13 mouse cellular contexts compared by ENCODE assay signal in the genomic region with DNA sequence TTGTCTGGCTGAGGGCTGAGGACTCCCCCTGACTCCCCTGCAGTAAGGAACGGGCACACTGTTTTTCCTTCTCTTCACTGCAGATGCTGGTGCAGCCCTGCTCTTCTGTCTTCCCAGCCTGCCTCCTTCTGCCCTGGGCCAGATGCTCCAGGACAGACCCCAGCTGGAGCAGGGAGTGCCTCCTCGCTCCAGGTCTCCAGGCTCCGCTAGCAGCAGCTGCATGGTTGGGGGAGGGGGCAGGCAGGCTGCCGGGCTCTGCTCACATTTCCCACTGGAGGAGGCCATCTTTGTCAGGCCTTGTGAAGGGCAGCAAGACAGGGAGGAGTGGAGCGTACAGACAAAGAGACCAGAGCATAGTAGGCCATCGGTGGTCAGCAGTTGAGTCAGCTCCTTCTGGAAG. TPM values are rescaled to one million over a fixed set of nuclear protein-coding genes. Genes with fewer than 3 reads are reported as not detected.
A peak's percentile ranks its signal among the peaks of the same experiment; 100 is the strongest.
DNase-seq lines count a peak whose midpoint lies in the region; ATAC-seq and TF ChIP-seq lines count a peak whose summit lies in the region.
"Had no signal": no experiment of that assay in that cellular context is flagged by ENCODE, and none has a peak within 500 bp of the region (broad histone marks: within the 10 kb centered on the region; RNA-seq: fewer than 3 reads in every experiment).

No protein-coding gene starts in this region.

- TF ChIP-seq CTCF in left cerebral cortex, adult 2 months (IDR thresholded peaks at IDR 0.05), result no peak

- intact Hi-C loops in left cerebral cortex, adult 2 months (cut with DNase I), result no loop called here
- intact Hi-C loops in left cerebral cortex, postnatal 36 days (cut with DNase I), result no loop called here
- intact Hi-C loops in left cerebral cortex, postnatal 14 days (cut with DNase I), result no loop called here

- H3K27ac ChIP-seq in left cerebral cortex, adult 2 months, result no peak overlapping the region
- no peak overlapping the region for H3K27ac ChIP-seq in forebrain, embryonic 11.5 days (ENCODE audit: low read depth, low read length)
- H3K27ac ChIP-seq in heart, embryonic 10.5 days, result no peak overlapping the region
- H3K27ac ChIP-seq: heart, adult 2 months; limb, embryonic 15.5 days had no signal

- H3K4me1 ChIP-seq in forebrain, embryonic 11.5 days (replicated peaks; ENCODE audit: control insufficient read depth, insufficient read depth, low read length), result peaks cover 8% of the 10 kb centered on the region
- H3K4me1 ChIP-seq in heart, embryonic 10.5 days, result peaks cover 17% of the 10 kb centered on the region

- H3K4me3 ChIP-seq in left cerebral cortex, adult 2 months, result 0 out of 2 replicates have a peak overlapping the region, but pooled peaks have one; percentile 21
- H3K4me3 ChIP-seq in forebrain, embryonic 11.5 days (ENCODE audit: low read depth, low read length), result peak overlapping the region; percentile 11; the same call in 1 of the 2 replicates
- no peak overlapping the region for H3K4me3 ChIP-seq in heart, embryonic 10.5 days
- H3K4me3 ChIP-seq: heart, adult 2 months; limb, embryonic 15.5 days had no signal

- H3K9ac ChIP-seq in forebrain, embryonic 11.5 days (ENCODE audit: low read length), result no peak overlapping the region
- H3K9ac ChIP-seq: limb, embryonic 15.5 days had no signal

- WGBS in forebrain, embryonic 11.5 days, result 26% methylated on average over 6 of the region's 6 CpGs
- WGBS in heart, embryonic 10.5 days, result 26% methylated on average over 6 of the region's 6 CpGs

- no peaks in the 10 kb centered on the region for H3K9me3 ChIP-seq in forebrain, embryonic 11.5 days (ENCODE audit: control insufficient read depth, low read length)
- no peaks in the 10 kb centered on the region for H3K9me3 ChIP-seq in heart, embryonic 10.5 days
- H3K9me3 ChIP-seq: limb, embryonic 15.5 days had no signal

- peak overlapping the region; percentile 32 for H3K4me2 ChIP-seq in forebrain, embryonic 11.5 days (ENCODE audit: low read depth, low read length, severe bottlenecking)
- H3K4me2 ChIP-seq: limb, embryonic 15.5 days had no signal

- no peaks in the 10 kb centered on the region for H3K36me3 ChIP-seq in forebrain, embryonic 11.5 days (ENCODE audit: control insufficient read depth, insufficient read depth, low read length)
- no peaks in the 10 kb centered on the region for H3K36me3 ChIP-seq in heart, embryonic 10.5 days
- H3K36me3 ChIP-seq: limb, embryonic 15.5 days had no signal

- ATAC-seq in forebrain, embryonic 11.5 days (replicated peaks; ENCODE audit: low FRiP score), result peak; percentile 56; the same call in 1 of the 2 replicates

- peaks cover 21% of the 10 kb centered on the region for H3K27me3 ChIP-seq in forebrain, embryonic 11.5 days (ENCODE audit: control insufficient read depth, insufficient read depth, low read length)
- peaks cover 43% of the 10 kb centered on the region for H3K27me3 ChIP-seq in heart, embryonic 10.5 days (ENCODE audit: insufficient read depth, poor library complexity, severe bottlenecking)

- no peak for DNase-seq in left cerebral cortex, adult 2 months (ENCODE audit: extremely low spot score in 1 of 2, low spot score in 2 of 2)
- no peak for DNase-seq in left cerebral cortex, postnatal 36 days (ENCODE audit: low spot score in 2 of 2)
- DNase-seq in forebrain, embryonic 11.5 days (ENCODE audit: low spot score), result peak; percentile 70
- peak; percentile 62 for DNase-seq in mesoderm, embryonic 11.5 days (ENCODE audit: low read depth, low spot score)
- peak; percentile 63 for DNase-seq in retina, postnatal 1 day
- DNase-seq in heart, embryonic 10.5 days (ENCODE audit: low spot score), result no peak
- no peak for DNase-seq in left cerebral cortex, postnatal 14 days (ENCODE audit: low spot score in 2 of 2)
- no peak for DNase-seq in gastrocnemius, adult 18-20 months (ENCODE audit: low spot score)
- DNase-seq: B cell, adult 2 months; heart, adult 2 months; kidney, adult 8-10 months; lung, postnatal 36 days had no signal

RNA-seq across cellular contexts. Expression of a gene that starts 4.4 kb away (rescaled TPM):
- 10 to 100 TPM; 73.7 to 82.1 TPM for total RNA-seq in left cerebral cortex, adult 2 months (2021)
- total RNA-seq in left cerebral cortex, postnatal 36 days (2021), result 10 to 100 TPM; 68.1 to 78.8 TPM
- 71.8 and 77.9 TPM in 2 replicates for polyA plus RNA-seq in forebrain, embryonic 11.5 days (2014; fragmentation: Nextera tagmentation; extraction: Ambion mirVana)
- polyA plus RNA-seq in heart, embryonic 10.5 days (2016; fragmentation: Nextera tagmentation; extraction: Ambion mirVana), result 71.8 and 86.3 TPM in 2 replicates
- total RNA-seq in left cerebral cortex, postnatal 14 days (2021), result 10 to 100 TPM; 67.1 to 70.7 TPM
- total RNA-seq in gastrocnemius, adult 18-20 months (2021), result 10 to 100 TPM; 11.4 to 12.3 TPM

RNA-seq across cellular contexts. Expression of a gene that starts 4.8 kb away (rescaled TPM):
- total RNA-seq in left cerebral cortex, adult 2 months (2021), result 100 to 1,000 TPM; 219 to 227 TPM
- 100 to 1,000 TPM; 209 to 221 TPM for total RNA-seq in left cerebral cortex, postnatal 36 days (2021)
- polyA plus RNA-seq in forebrain, embryonic 11.5 days (2014; fragmentation: Nextera tagmentation; extraction: Ambion mirVana), result 102 and 110 TPM in 2 replicates
- polyA plus RNA-seq in heart, embryonic 10.5 days (2016; fragmentation: Nextera tagmentation; extraction: Ambion mirVana), result 0.15 and 0.60 TPM in 2 replicates
- total RNA-seq in left cerebral cortex, postnatal 14 days (2021), result 100 to 1,000 TPM; 177 to 184 TPM
- total RNA-seq in gastrocnemius, adult 18-20 months (2021), result not detected

RNA-seq across cellular contexts. Expression of a gene that starts 31.4 kb away (rescaled TPM):
- 10 to 100 TPM; 20.0 to 20.1 TPM for total RNA-seq in left cerebral cortex, adult 2 months (2021)
- total RNA-seq in left cerebral cortex, postnatal 36 days (2021), result 10 to 100 TPM; 11.7 to 18.1 TPM
- polyA plus RNA-seq in forebrain, embryonic 11.5 days (2014; fragmentation: Nextera tagmentation; extraction: Ambion mirVana), result 35.1 and 37.3 TPM in 2 replicates
- 14.4 and 21.5 TPM in 2 replicates for polyA plus RNA-seq in heart, embryonic 10.5 days (2016; fragmentation: Nextera tagmentation; extraction: Ambion mirVana)
- 10 to 100 TPM; 15.6 TPM for total RNA-seq in left cerebral cortex, postnatal 14 days (2021)
- 1 to 10 TPM; 4.6 to 4.8 TPM for total RNA-seq in gastrocnemius, adult 18-20 months (2021)

RNA-seq across cellular contexts. Expression of a gene that starts 48.2 kb away (rescaled TPM):
- total RNA-seq in left cerebral cortex, adult 2 months (2021), result 1 to 10 TPM; 6.7 to 7.1 TPM
- total RNA-seq in left cerebral cortex, postnatal 36 days (2021), result 1 to 10 TPM; 5.9 to 6.0 TPM
- polyA plus RNA-seq in forebrain, embryonic 11.5 days (2014; fragmentation: Nextera tagmentation; extraction: Ambion mirVana), result 10.6 and 11.8 TPM in 2 replicates
- 3.9 and 7.3 TPM in 2 replicates for polyA plus RNA-seq in heart, embryonic 10.5 days (2016; fragmentation: Nextera tagmentation; extraction: Ambion mirVana)
- total RNA-seq in left cerebral cortex, postnatal 14 days (2021), result 1 to 10 TPM; 5.2 to 5.8 TPM
- total RNA-seq in gastrocnemius, adult 18-20 months (2021), result 1 to 10 TPM; 2.3 to 2.4 TPM

Comparison
In these comparisons a context has a peak if more than half of its experiments do, and no peak if none do; other contexts are left out.
1. DNase-seq: peak in forebrain, embryonic 11.5 days (single experiment), mesoderm, embryonic 11.5 days (single experiment) and retina, postnatal 1 day (single experiment); none in left cerebral cortex, adult 2 months (0 of 2), left cerebral cortex, postnatal 36 days (0 of 2), heart, embryonic 10.5 days (single experiment), left cerebral cortex, postnatal 14 days (0 of 2) and gastrocnemius, adult 18-20 months (single experiment).
2. RNA of a gene that starts 4.4 kb away (total RNA-seq): 73.7 to 82.1 TPM in left cerebral cortex, adult 2 months, 68.1 to 78.8 TPM in left cerebral cortex, postnatal 36 days and 67.1 to 70.7 TPM in left cerebral cortex, postnatal 14 days; 11.4 to 12.3 TPM in gastrocnemius, adult 18-20 months; every median in the first group is over 4 times any median in the second.
3. RNA of a gene that starts 4.8 kb away (total RNA-seq): 219 to 227 TPM in left cerebral cortex, adult 2 months, 209 to 221 TPM in left cerebral cortex, postnatal 36 days and 177 to 184 TPM in left cerebral cortex, postnatal 14 days; not detected in gastrocnemius, adult 18-20 months; every median in the first group is over 100 times any median in the second.